Mouse (Mus musculus): Measurements from ENCODE around the gene Hvcn1. TPM values are rescaled to one million over a fixed set of nuclear protein-coding genes. Genes with fewer than 3 reads are reported as not detected.
A peak's percentile ranks its signal among the peaks of the same experiment; 100 is the strongest.

Gene Hvcn1
- total RNA-seq (2014; fragmentation: Nextera tagmentation) (0.24 and 1.6 TPM in 2 replicates), total RNA-seq (2017) (0.06 and 0.27 TPM in 2 replicates), polyA plus RNA-seq (2012) (0.20 and 0.27 TPM in 2 replicates)

- H3K27me3 ChIP-seq (ENCODE audit: insufficient read depth, low read length): peaks cover 61% of the 10 kb centered on the region
- H3K4me1 ChIP-seq (ENCODE audit: insufficient read depth, low read depth, low read length): peaks cover 6% of the 10 kb centered on the region; the same call in 1 of the 2 replicates
- TF ChIP-seq POLR2AphosphoS5 (IDR thresholded peaks at IDR 0.05; ENCODE audit: insufficient replicate concordance, low read depth, low read length): no peak
- no peak for TF ChIP-seq GATA1 (IDR thresholded peaks at IDR 0.05; ENCODE audit: borderline replicate concordance, low read length)
- TF ChIP-seq TAL1 (conservative IDR thresholded peaks at IDR 0.05; ENCODE audit: low read depth, low read length): no peak
- TF ChIP-seq GATA2 (IDR thresholded peaks at IDR 0.05; ENCODE audit: borderline replicate concordance, low read depth, low read length): no peak
- no peak for TF ChIP-seq CTCF (IDR thresholded peaks at IDR 0.05; ENCODE audit: low read depth, low read length)
- DNase-seq (ENCODE audit: low spot score): no peak
- H3K9me3 ChIP-seq (replicated peaks): no peaks in the 10 kb centered on the region
- no peak for ATAC-seq (ENCODE audit: extremely low read depth, insufficient number of reproducible peaks, low FRiP score, poor library complexity, severe bottlenecking)
- H3K36me3 ChIP-seq (replicated peaks): no peaks in the 10 kb centered on the region
- H3K4me3 ChIP-seq (ENCODE audit: low read depth, low read length): no peak within 1 kb of the TSS
Observed at GRCm38 (mm10) chr5:122206475-122206874, at the start of gene Hvcn1. TSS of gene Hvcn1 (plus strand) at chr5:122206804.

DNA sequence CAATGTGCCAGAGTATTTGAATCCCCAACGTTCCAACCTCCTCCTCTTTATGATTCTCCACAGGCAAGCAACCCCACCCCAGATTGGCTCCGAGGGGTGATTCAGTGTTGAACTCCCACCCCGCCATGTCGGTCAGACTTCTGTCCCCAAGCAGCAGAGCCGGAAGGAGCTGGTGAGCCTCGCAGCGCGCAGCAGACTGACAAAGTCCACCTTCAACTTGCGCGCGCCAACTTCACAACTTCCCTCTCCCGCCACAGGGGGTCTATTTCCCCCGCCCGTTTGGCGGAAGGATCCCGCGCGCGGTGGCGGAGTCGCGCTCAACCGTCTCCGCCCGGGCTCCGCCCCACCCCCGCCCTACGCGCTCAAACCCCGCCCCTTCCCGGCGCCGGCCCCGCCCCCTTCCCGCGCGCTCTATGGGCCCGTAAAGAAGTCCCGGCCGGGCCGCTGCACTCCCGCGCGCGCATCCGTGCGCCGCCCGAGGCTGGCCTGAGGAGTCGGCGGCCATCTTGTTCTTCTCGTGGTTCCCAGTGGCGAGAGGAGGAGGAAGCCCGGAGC, 48.7 kb upstream of the Hvcn1 start, which contains the start of gene Ppp1cc:
Gene Ppp1cc (plus strand): TSS at position 452 of the 555 bp plus-strand sequence.
- TF ChIP-seq GATA2 (IDR thresholded peaks at IDR 0.05; ENCODE audit: borderline replicate concordance, low read depth, low read length): no peak
- TF ChIP-seq CTCF (IDR thresholded peaks at IDR 0.05; ENCODE audit: low read depth, low read length): no peak
- TF ChIP-seq POLR2AphosphoS5 (IDR thresholded peaks at IDR 0.05; ENCODE audit: insufficient replicate concordance, low read depth, low read length): no peak
- TF ChIP-seq GATA1 (IDR thresholded peaks at IDR 0.05; ENCODE audit: borderline replicate concordance, low read length): no peak
- TF ChIP-seq TAL1 (conservative IDR thresholded peaks at IDR 0.05; ENCODE audit: low read depth, low read length): no peak
- Histone ChIP-seq H3K4me3 (ENCODE audit: low read depth, low read length) (peak within 1 kb of the TSS; percentile 81), H3K27me3 (ENCODE audit: insufficient read depth, low read length) (peaks cover 4% of the 10 kb centered on the region; the same call in 1 of the 2 replicates), H3K9me3 (replicated peaks) (no peaks in the 10 kb centered on the region), H3K36me3 (replicated peaks) (peaks cover 35% of the 10 kb centered on the region), H3K4me1 (ENCODE audit: insufficient read depth, low read depth, low read length) (peaks cover 50% of the 10 kb centered on the region)
- ATAC-seq (ENCODE audit: extremely low read depth, insufficient number of reproducible peaks, low FRiP score, poor library complexity, severe bottlenecking) (peak; percentile 67), DNase-seq (ENCODE audit: low spot score) (peak; percentile 92)

DNA sequence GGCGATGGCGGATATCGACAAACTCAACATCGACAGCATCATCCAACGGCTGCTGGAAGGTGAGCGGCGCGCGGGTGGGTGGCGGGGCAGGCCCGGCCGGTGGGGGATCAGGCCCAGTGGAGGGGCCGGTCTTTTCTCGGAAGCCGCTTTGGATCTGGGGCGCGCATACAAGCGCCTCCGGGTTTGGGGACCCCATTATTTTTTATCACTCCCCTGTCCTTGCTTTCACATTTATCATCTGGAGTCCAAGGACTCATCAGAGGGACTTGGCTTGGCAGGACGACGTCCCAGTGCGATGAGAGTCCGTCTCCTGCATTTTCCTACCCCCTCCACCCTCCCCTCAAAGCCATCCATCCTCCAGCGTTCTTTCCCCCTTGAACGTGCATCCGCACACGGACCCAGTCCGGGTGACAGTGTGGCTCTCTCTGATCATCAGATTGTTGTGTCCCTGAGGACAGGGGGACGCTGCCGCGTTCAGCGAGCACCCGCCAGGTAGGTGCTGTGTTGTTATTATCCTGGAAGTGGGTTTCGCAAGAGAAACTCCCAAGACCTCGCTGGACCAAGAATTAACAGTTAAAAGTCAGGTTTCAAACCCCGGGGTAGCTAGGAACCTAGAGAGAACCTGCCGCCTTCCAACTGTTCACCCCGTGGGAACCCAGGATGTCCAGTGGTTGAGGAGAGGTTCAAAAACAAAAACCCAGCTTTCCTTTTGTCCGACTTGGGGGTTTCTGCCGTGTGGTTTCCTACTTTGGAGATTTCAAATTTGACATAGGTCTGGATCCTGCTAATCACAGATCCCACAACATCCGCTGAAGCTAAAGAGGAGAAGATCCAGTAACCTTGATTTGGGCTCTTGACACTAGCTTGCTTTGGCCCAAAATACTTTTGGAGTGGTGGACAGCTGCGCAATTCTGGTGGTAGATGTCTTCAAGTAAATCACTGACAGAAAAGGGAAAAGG, 47.8 kb upstream of the Hvcn1 start:
- Histone ChIP-seq H3K9me3 (replicated peaks) (no peaks in the 10 kb centered on the region), H3K4me1 (ENCODE audit: insufficient read depth, low read depth, low read length) (peaks cover 57% of the 10 kb centered on the region), H3K36me3 (replicated peaks) (peaks cover 44% of the 10 kb centered on the region), H3K27me3 (ENCODE audit: insufficient read depth, low read length) (no peaks in the 10 kb centered on the region; the same call in 1 of the 2 replicates), H3K4me3 (ENCODE audit: low read depth, low read length) (peak overlapping the region; percentile 81)
- no peak for TF ChIP-seq CTCF (IDR thresholded peaks at IDR 0.05; ENCODE audit: low read depth, low read length)
- no peak for TF ChIP-seq GATA2 (IDR thresholded peaks at IDR 0.05; ENCODE audit: borderline replicate concordance, low read depth, low read length)
- TF ChIP-seq POLR2AphosphoS5 (IDR thresholded peaks at IDR 0.05; ENCODE audit: insufficient replicate concordance, low read depth, low read length): no peak
- no peak for ATAC-seq (ENCODE audit: extremely low read depth, insufficient number of reproducible peaks, low FRiP score, poor library complexity, severe bottlenecking)
- DNase-seq (ENCODE audit: low spot score): peak; percentile 33

GRCm38 (mm10) chr5:122163194-122163593, 43.4 kb upstream of the Hvcn1 start:
- no peak for ATAC-seq (ENCODE audit: extremely low read depth, insufficient number of reproducible peaks, low FRiP score, poor library complexity, severe bottlenecking)
- Histone ChIP-seq H3K27me3 (ENCODE audit: insufficient read depth, low read length) (no peaks in the 10 kb centered on the region), H3K9me3 (replicated peaks) (no peaks in the 10 kb centered on the region), H3K4me3 (ENCODE audit: low read depth, low read length) (no peak overlapping the region; the same call in 1 of the 2 replicates), H3K36me3 (replicated peaks) (peaks cover 87% of the 10 kb centered on the region), H3K4me1 (ENCODE audit: insufficient read depth, low read depth, low read length) (peaks cover 78% of the 10 kb centered on the region)
- no peak for DNase-seq (ENCODE audit: low spot score)
- TF ChIP-seq GATA1 (IDR thresholded peaks at IDR 0.05; ENCODE audit: borderline replicate concordance, low read length) (no peak), GATA2 (IDR thresholded peaks at IDR 0.05; ENCODE audit: borderline replicate concordance, low read depth, low read length) (no peak), CTCF (IDR thresholded peaks at IDR 0.05; ENCODE audit: low read depth, low read length) (no peak)

DNA sequence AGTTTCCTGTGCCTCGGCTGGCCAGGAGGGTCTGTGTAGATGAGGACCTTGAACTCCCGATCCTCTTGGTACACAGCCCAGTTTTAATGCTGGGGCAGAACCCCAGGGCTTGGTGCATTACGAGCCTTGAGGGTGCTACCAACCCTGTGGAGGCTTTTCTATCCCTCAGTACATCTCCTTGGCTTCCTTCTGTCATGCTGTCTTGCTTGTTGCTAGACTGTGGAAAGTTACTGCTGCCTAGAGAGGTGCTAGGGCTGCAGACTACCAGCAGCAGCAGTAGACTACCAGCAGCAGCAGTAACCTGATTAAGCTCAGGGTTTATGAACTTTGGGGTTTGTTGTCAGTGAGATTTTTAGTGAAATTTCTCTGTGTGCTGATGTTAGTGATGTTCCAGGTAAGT, 42.6 kb upstream of the Hvcn1 start:
- Histone ChIP-seq H3K4me3 (ENCODE audit: low read depth, low read length) (peak overlapping the region; percentile 11; the same call in 1 of the 2 replicates), H3K27me3 (ENCODE audit: insufficient read depth, low read length) (no peaks in the 10 kb centered on the region), H3K9me3 (replicated peaks) (no peaks in the 10 kb centered on the region), H3K4me1 (ENCODE audit: insufficient read depth, low read depth, low read length) (peaks cover 79% of the 10 kb centered on the region), H3K36me3 (replicated peaks) (peaks cover 96% of the 10 kb centered on the region)
- TF ChIP-seq GATA2 (IDR thresholded peaks at IDR 0.05; ENCODE audit: borderline replicate concordance, low read depth, low read length) (no peak), POLR2AphosphoS5 (IDR thresholded peaks at IDR 0.05; ENCODE audit: insufficient replicate concordance, low read depth, low read length) (no peak), TAL1 (conservative IDR thresholded peaks at IDR 0.05; ENCODE audit: low read depth, low read length) (no peak), GATA1 (IDR thresholded peaks at IDR 0.05; ENCODE audit: borderline replicate concordance, low read length) (no peak), CTCF (IDR thresholded peaks at IDR 0.05; ENCODE audit: low read depth, low read length) (no peak)
- DNase-seq (ENCODE audit: low spot score): no peak
- ATAC-seq (ENCODE audit: extremely low read depth, insufficient number of reproducible peaks, low FRiP score, poor library complexity, severe bottlenecking): no peak
